Mouse (Mus musculus): ENCODE results near the gene Serpinb1b.

Serpinb1b gene

DNA sequence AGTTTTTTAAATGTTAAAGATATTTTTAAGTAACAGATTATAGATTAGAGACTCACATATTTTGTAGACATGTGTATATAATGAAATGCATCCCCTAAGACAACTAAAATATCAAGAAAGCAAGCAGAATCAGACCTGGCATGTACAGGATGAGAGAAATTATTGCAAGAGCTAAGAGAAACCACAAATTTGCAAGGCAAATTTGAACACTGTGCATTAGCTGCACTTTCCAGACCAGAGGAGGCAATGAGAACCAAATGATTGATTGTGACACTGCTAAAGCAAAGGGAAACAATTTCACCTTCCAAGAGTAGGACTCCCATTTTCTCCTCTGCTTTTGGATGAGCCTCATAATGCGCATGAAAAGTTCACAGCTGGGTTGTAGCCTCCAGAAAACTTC is 17.2 kb downstream of the Serpinb1b start:
- DNase-seq, result no peak

GRCm38 (mm10) chr13:33105626-33106025 is 27.3 kb downstream of the Serpinb1b start:
- no peak for DNase-seq

GRCm38 (mm10) chr13:33113054-33113453 is 34.7 kb downstream of the Serpinb1b start:
- no peak for DNase-seq

DNA sequence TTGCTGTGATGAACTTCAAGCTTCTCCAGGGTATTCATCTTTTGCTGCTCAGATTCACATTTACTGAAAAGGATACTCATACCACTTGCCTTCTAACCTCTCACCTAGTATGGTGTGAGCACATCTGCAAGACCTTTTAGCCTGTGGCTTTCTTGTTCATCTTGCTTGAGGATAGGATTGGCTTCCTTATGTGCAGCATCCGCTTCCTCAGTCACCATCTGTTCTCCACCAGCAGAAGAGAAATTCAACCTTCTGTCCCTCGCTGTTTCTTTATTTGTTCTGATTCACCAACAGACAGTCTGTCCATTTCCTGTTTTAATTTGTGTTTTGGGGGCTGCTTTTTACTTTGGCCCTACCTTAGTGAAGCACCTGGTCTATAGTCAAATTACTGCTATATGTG is 59.3 kb downstream of the Serpinb1b start:
- no peak for DNase-seq

GRCm38 (mm10) chr13:33141435-33141834 is 63.1 kb downstream of the Serpinb1b start:
- no peak for DNase-seq
